Mouse (Mus musculus): Measurements from ENCODE around the gene Riox2.

DNA sequence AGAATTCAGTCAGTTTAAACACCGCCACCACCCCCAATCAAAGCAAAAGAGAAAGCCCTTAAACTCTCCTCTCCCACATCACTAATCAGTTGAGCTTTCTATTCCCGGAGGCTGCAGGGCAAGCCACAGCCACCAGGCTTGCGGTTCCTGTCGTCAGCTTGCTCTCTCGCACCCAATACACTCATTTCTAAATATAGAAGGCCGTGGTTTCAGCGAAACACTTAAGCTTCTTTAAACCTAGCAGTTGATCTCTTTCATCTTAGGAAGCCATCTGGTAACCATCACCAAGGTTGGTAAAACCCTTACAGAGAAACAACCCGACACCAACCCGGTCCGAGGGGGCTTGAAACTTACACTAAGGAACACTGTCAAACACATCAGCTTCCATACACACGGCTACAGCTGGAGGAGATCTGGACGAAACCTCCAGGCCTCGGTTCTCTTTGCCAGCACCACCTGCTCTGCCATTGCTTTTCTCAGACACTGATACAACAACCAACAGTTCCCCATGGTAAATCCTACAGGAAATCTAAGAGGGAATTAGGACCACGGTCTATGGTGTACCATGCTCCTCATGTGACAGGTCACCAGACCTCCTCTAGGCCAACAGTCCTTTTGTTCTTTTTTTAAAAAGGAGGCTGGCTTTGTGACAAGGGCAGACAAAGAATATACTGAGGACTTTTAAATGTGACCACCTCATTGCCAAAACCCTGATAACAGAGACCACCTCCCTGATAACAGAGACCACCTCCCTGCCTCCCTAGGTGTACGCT is 46.1 kb downstream of the Riox2 start:
- TF ChIP-seq POLR2A (IDR thresholded peaks at IDR 0.05; ENCODE audit: extremely low read depth, insufficient read depth, low read length) (no peak), CTCF (IDR thresholded peaks at IDR 0.05; ENCODE audit: extremely low read depth, insufficient read depth, low read length) (no peak)
